In the genomic region with DNA sequence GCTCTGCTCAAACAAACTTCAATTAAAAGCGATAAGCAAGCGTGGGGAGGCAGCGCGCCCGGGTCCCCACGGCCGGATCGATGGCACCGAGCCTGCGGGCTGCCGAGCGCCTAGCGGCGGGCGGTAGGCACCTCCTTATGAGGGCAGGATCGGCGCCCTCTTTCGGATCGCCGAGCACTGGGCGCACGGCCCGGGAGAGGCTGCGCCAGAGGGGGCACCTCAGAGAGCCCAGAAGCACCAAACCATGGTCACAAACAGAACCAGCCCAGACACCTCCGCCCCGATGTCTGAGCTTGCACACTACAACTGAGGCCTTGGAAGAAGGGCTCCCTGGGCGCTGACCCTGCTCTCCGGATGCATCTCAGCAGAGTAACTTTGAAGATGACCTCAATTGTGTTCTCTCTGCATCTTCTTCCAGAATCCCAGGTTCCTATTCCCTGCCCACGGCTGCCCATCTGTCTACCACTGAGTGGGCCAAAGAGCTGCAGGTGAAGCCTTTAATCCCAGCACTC, we compare ENCODE assay signal across 7 mouse cellular contexts. TPM values are rescaled to one million over a fixed set of nuclear protein-coding genes. Genes with fewer than 3 reads are reported as not detected.
DNase-seq lines count a peak whose midpoint lies in the region; ATAC-seq and TF ChIP-seq lines count a peak whose summit lies in the region.

No protein-coding gene starts in this region.

- no peak for ATAC-seq in midbrain, embryonic 12.5 days (ENCODE audit: low FRiP score, low read depth)

- peak overlapping the region; percentile 68 for H3K4me2 ChIP-seq in midbrain, embryonic 12.5 days (replicated peaks)

- intact Hi-C loops in heart, postnatal 14 days (cut with DNase I) = loop anchor here (5.0 kb wide), 2 partner anchors 43 to 218 kb away; a partner anchor contains a TSS

- H3K4me3 ChIP-seq in E14TG2a.4 (replicated peaks; ENCODE audit: low read length) = peak overlapping the region; percentile 77
- H3K4me3 ChIP-seq in midbrain, embryonic 12.5 days = peak overlapping the region; percentile 36

- DNase-seq in NIH3T3 (ENCODE audit: low read depth) = peak; percentile 29
- peak; percentile 68 for DNase-seq in embryo, embryonic 11 days
- peak; percentile 51 to 62 for DNase-seq in heart, postnatal 14 days
- peak; percentile 34 to 74 for DNase-seq in kidney, postnatal 36 days
- peak; percentile 42 for DNase-seq in thymus, postnatal 0 days (ENCODE audit: low spot score)

- 2% methylated on average over 27 of the region's 29 CpGs for WGBS in midbrain, embryonic 12.5 days

- H3K27me3 ChIP-seq in E14TG2a.4 (ENCODE audit: insufficient read depth, low read length) = peaks cover 53% of the 10 kb centered on the region
- H3K27me3 ChIP-seq in midbrain, embryonic 12.5 days = peaks cover 50% of the 10 kb centered on the region

- H3K4me1 ChIP-seq in E14TG2a.4 (replicated peaks; ENCODE audit: low read depth, low read length) = peaks cover 55% of the 10 kb centered on the region
- peaks cover 51% of the 10 kb centered on the region for H3K4me1 ChIP-seq in midbrain, embryonic 12.5 days

- TF ChIP-seq CTCF in E14TG2a.4 (conservative IDR thresholded peaks at IDR 0.05; ENCODE audit: low read length) = no peak

- no peaks in the 10 kb centered on the region for H3K9me3 ChIP-seq in E14TG2a.4 (ENCODE audit: low read length)
- H3K9me3 ChIP-seq in midbrain, embryonic 12.5 days = no peaks in the 10 kb centered on the region

- H3K27ac ChIP-seq in midbrain, embryonic 12.5 days (replicated peaks) = peak overlapping the region; percentile 22; the same call in 1 of the 2 replicates

- peak overlapping the region; percentile 44 for H3K9ac ChIP-seq in midbrain, embryonic 12.5 days (replicated peaks)

- peaks cover 17% of the 10 kb centered on the region for H3K36me3 ChIP-seq in E14TG2a.4 (ENCODE audit: insufficient read depth, low read length)
- peaks cover 15% of the 10 kb centered on the region for H3K36me3 ChIP-seq in midbrain, embryonic 12.5 days

RNA-seq across cellular contexts. Expression of a gene that starts 37.8 kb away (rescaled TPM):
- 10 to 100 TPM; 61.0 to 62.1 TPM for total RNA-seq in heart, postnatal 14 days (2021)
- 41.3 and 44.8 TPM in 2 replicates for polyA plus RNA-seq in midbrain, embryonic 12.5 days (2016; fragmentation: Nextera tagmentation; extraction: Ambion mirVana)
- polyA plus RNA-seq in thymus, postnatal 0 days (2015; fragmentation: Nextera tagmentation; extraction: Ambion mirVana) = 81.6 and 85.6 TPM in 2 replicates

RNA-seq across cellular contexts. Expression of a gene that starts 37.9 kb away (rescaled TPM):
- 10 to 100 TPM; 68.5 to 71.1 TPM for total RNA-seq in heart, postnatal 14 days (2021)
- polyA plus RNA-seq in midbrain, embryonic 12.5 days (2016; fragmentation: Nextera tagmentation; extraction: Ambion mirVana) = 163 and 174 TPM in 2 replicates
- polyA plus RNA-seq in thymus, postnatal 0 days (2015; fragmentation: Nextera tagmentation; extraction: Ambion mirVana) = 31.3 and 39.8 TPM in 2 replicates

RNA-seq across cellular contexts. Expression of a gene that starts 43.7 kb away (rescaled TPM):
- total RNA-seq in heart, postnatal 14 days (2021) = under 1 TPM; 0.19 to 0.20 TPM
- polyA plus RNA-seq in midbrain, embryonic 12.5 days (2016; fragmentation: Nextera tagmentation; extraction: Ambion mirVana) = 12.7 and 15.3 TPM in 2 replicates
- 0.12 TPM in 1 of 2 replicates, not detected in the other for polyA plus RNA-seq in thymus, postnatal 0 days (2015; fragmentation: Nextera tagmentation; extraction: Ambion mirVana)

Comparison
In these comparisons a context has a peak if more than half of its experiments do, and no peak if none do; other contexts are left out.
1. RNA of a gene that starts 43.7 kb away (polyA plus RNA-seq): 12.7 to 15.3 TPM in midbrain, embryonic 12.5 days; 0.12 TPM in thymus, postnatal 0 days; every median in the first group is over 10 times any median in the second.
2. Peak in every context shown above with its lines, with median percentiles within 50 percentile points of each other: DNase-seq.